Mouse (Mus musculus) neural tube, embryonic 11.5 days (tissue): Measurements from ENCODE around the gene Rpl36. TPM values are rescaled to one million over a fixed set of nuclear protein-coding genes. Genes with fewer than 3 reads are reported as not detected.

Source experiments
- ATAC-seq: fragments of 200-750 bp; cut with Nextera tagmentation; 2 replicates; pipeline ENCODE4 v1.8.0; 2017; ENCODE audit warnings: moderate number of reproducible peaks, mild to moderate bottlenecking, moderate TSS enrichment, moderate library complexity; ENCODE audit not compliant: insufficient read depth, low FRiP score, low TSS enrichment
- DNase-seq: peaks from one replicate; pipeline ENCODE4 v3.0.0-alpha.2; 2015; ENCODE audit warnings: low spot score
- H3K27ac ChIP-seq: fragments of 300-500 bp; sonication (generic); 2 replicates; pipeline ENCODE4 v1.5.1; 2014; ENCODE audit warnings: low read depth, mild to moderate bottlenecking, low read length
- H3K27me3 ChIP-seq: fragments of 300-500 bp; sonication (generic); 2 replicates; pipeline ENCODE4 v1.6.1; 2014; ENCODE audit warnings: mild to moderate bottlenecking, low read length, mixed read lengths; ENCODE audit not compliant: control insufficient read depth, insufficient read depth
- H3K36me3 ChIP-seq: fragments of 300-500 bp; sonication (generic); 2 replicates; pipeline ENCODE4 v1.6.1; 2014; ENCODE audit warnings: mild to moderate bottlenecking, low read length, moderate library complexity, mixed read lengths; ENCODE audit not compliant: control insufficient read depth, insufficient read depth
- H3K4me1 ChIP-seq: fragments of 300-500 bp; sonication (generic); 2 replicates; pipeline ENCODE4 v1.6.1; 2014; ENCODE audit warnings: low read length, mixed read lengths; ENCODE audit not compliant: control insufficient read depth, insufficient read depth
- H3K4me2 ChIP-seq: fragments of 300-500 bp; sonication (generic); 2 replicates; pipeline ENCODE4 v1.6.1; 2014; ENCODE audit warnings: low read depth, mild to moderate bottlenecking, moderate library complexity
- H3K4me3 ChIP-seq: fragments of 300-500 bp; sonication (generic); 2 replicates; pipeline ENCODE4 v1.5.1; 2014; ENCODE audit warnings: low read depth, low read length
- H3K9ac ChIP-seq: fragments of 300-500 bp; sonication (generic); 2 replicates; pipeline ENCODE4 v1.6.1; 2014; ENCODE audit warnings: mild to moderate bottlenecking, low read length
- H3K9me3 ChIP-seq: fragments of 300-500 bp; sonication (generic); 2 replicates; pipeline ENCODE4 v1.6.1; 2016; ENCODE audit warnings: low read length; ENCODE audit not compliant: control insufficient read depth
- WGBS: fragments of 180-500 bp; shearing (Covaris S2); extraction: QIAGEN DNeasy Blood & Tissue Kit; methylation state at CpG from one replicate; pipeline ENCODE4 v1.1.7; 2014; 5-methylcytosine and 5-hydroxymethylcytosine counted together
- polyA plus RNA-seq: library from polyadenylated mRNA; unstranded; fragments of >200 nt; fragmentation: Nextera tagmentation; extraction: Ambion mirVana; gene quantifications from 2 replicates; pipeline ENCODE4 v1.2.1, GENCODE M21; 2014

Gene Rpl36
- polyA plus RNA-seq, 1 experiment from 2014 or later = 1,299 TPM

GRCm38 (mm10) chr17:56654771-56655170 is 41.6 kb downstream of the Rpl36 start:
- H3K27ac ChIP-seq = no peak overlapping the region
- no peaks in the 10 kb centered on the region for H3K36me3 ChIP-seq
- no peak for DNase-seq
- no peak overlapping the region for H3K9ac ChIP-seq
- H3K27me3 ChIP-seq = no peaks in the 10 kb centered on the region
- H3K9me3 ChIP-seq = no peaks in the 10 kb centered on the region
- ATAC-seq = no peak
- H3K4me1 ChIP-seq = no peaks in the 10 kb centered on the region
- H3K4me3 ChIP-seq = no peak overlapping the region
- no peak overlapping the region for H3K4me2 ChIP-seq
- WGBS = 73% methylated on average over 2 of the region's 2 CpGs

GRCm38 (mm10) chr17:56655311-56655710 is 42.1 kb downstream of the Rpl36 start:
- Histone ChIP-seq H3K27ac (no peak overlapping the region), H3K4me1 (no peaks in the 10 kb centered on the region), H3K4me2 (no peak overlapping the region), H3K9ac (no peak overlapping the region), H3K9me3 (no peaks in the 10 kb centered on the region), H3K4me3 (no peak overlapping the region), H3K27me3 (no peaks in the 10 kb centered on the region), H3K36me3 (no peaks in the 10 kb centered on the region)
- 87% methylated on average over 3 of the region's 3 CpGs for WGBS
- DNase-seq = no peak
- ATAC-seq = no peak

- no peak overlapping the region for H3K4me3 ChIP-seq
- no peak overlapping the region for H3K4me2 ChIP-seq
- no peak overlapping the region for H3K9ac ChIP-seq
- H3K27ac ChIP-seq = no peak overlapping the region
- no peaks in the 10 kb centered on the region for H3K4me1 ChIP-seq
- DNase-seq = no peak
- WGBS = 88% methylated on average over 6 of the region's 6 CpGs
- no peak for ATAC-seq
- H3K9me3 ChIP-seq = no peaks in the 10 kb centered on the region
- H3K36me3 ChIP-seq = no peaks in the 10 kb centered on the region
- no peaks in the 10 kb centered on the region for H3K27me3 ChIP-seq
Observed at GRCm38 (mm10) chr17:56656171-56656570, 43.0 kb downstream of the Rpl36 start.

- H3K36me3 ChIP-seq = no peaks in the 10 kb centered on the region
- H3K27me3 ChIP-seq = no peaks in the 10 kb centered on the region; the same call in 1 of the 2 replicates
- no peak for ATAC-seq
- H3K4me3 ChIP-seq = no peak overlapping the region
- H3K4me1 ChIP-seq = peaks cover 6% of the 10 kb centered on the region; the same call in 1 of the 2 replicates
- H3K27ac ChIP-seq = no peak overlapping the region
- no peaks in the 10 kb centered on the region for H3K9me3 ChIP-seq
- no peak for DNase-seq
- 68% methylated on average over 3 of the region's 3 CpGs for WGBS
- peak overlapping the region; percentile 2; the same call in 1 of the 2 replicates for H3K4me2 ChIP-seq
- peak overlapping the region; percentile 32; the same call in 1 of the 2 replicates for H3K9ac ChIP-seq
Observed at GRCm38 (mm10) chr17:56663659-56664058, 50.4 kb downstream of the Rpl36 start.

Other genes with a start within 250 kb of the Rpl36 start
- 164 and 174 TPM in 2 replicates for gene Ptprs, start 136.9 kb upstream of the Rpl36 start, polyA plus RNA-seq
- gene Znrf4, start 101.0 kb upstream of the Rpl36 start, polyA plus RNA-seq = not detected in 2 replicates
- 1.1 and 2.1 TPM in 2 replicates for gene Gm20219, start 59.0 kb upstream of the Rpl36 start, polyA plus RNA-seq
- 51.6 and 56.8 TPM in 2 replicates for gene Safb2, start 28.8 kb upstream of the Rpl36 start, polyA plus RNA-seq
- 114 and 120 TPM in 2 replicates for gene Safb, start 28.6 kb upstream of the Rpl36 start, polyA plus RNA-seq
- gene 2410015M20Rik, start 3.6 kb upstream of the Rpl36 start, polyA plus RNA-seq = 178 and 203 TPM in 2 replicates
- 56.0 and 56.3 TPM in 2 replicates for gene Lonp1, start 13.5 kb downstream of the Rpl36 start, polyA plus RNA-seq
- 0.54 and 0.92 TPM in 2 replicates for gene Catsperd, start 14.7 kb downstream of the Rpl36 start, polyA plus RNA-seq
- 112 and 119 TPM in 2 replicates for gene Ranbp3, start 59.9 kb downstream of the Rpl36 start, polyA plus RNA-seq
- 403 and 406 TPM in 2 replicates for gene Ndufa11, start 104.4 kb downstream of the Rpl36 start, polyA plus RNA-seq
- gene Vmac, start 104.6 kb downstream of the Rpl36 start, polyA plus RNA-seq = 17.3 and 17.6 TPM in 2 replicates
- 5.8 and 6.3 TPM in 2 replicates for gene Nrtn, start 144.1 kb downstream of the Rpl36 start, polyA plus RNA-seq
- gene Dus3l, start 151.3 kb downstream of the Rpl36 start, polyA plus RNA-seq = 36.6 and 42.3 TPM in 2 replicates
- gene Prr22, start 156.8 kb downstream of the Rpl36 start, polyA plus RNA-seq = 0.77 and 1.1 TPM in 2 replicates
- gene Rfx2, start 217.6 kb downstream of the Rpl36 start, polyA plus RNA-seq = 3.9 and 4.9 TPM in 2 replicates